Mouse (Mus musculus): Measurements from ENCODE around the gene Blvrb.
"Not testable (repeated sequence)": the region's sequence is repeated elsewhere in the genome, so short reads cannot be mapped to it uniquely, and the experiment has no call there.

DNA sequence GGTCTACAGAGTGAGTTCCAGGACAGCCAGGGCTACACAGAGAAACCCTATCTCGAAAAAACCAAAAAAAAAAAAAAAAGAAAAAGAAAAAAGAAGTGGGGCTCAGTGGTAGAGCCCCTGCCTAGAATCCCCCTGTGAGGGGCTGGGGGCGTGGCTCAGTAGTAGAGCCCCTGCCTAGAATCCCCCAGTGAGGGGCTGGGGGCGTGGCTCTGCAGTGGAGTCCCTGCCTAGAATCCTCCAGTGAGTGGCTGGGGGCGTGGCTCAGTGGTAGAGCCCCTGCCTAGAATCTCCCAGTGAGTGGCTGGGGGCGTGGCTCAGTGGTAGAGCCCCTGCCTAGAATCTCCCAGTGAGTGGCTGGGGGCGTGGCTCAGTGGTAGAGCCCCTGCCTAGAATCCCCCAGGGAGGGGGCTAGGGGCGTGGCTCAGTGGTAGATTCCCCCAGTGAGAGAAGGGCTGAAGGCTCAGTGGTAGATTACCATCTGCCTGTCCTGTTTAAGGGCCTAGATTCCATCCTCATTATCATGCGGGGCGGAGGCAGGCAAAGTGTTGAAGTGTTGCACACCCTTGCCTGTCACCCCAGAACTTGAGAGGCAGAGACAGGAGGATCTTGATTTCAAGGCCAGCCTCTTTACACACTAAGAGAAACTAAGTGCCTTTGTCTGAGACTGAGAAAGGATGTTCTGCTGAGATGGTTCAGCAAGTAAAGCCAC lies 47.0 kb downstream of the Blvrb start:
- not testable (repeated sequence) for TF ChIP-seq EP300, CTCF (IDR thresholded peaks at IDR 0.05; ENCODE audit: low read depth)
